Mouse (Mus musculus) hindbrain, embryonic 16.5 days (tissue): ENCODE results near the gene Defb5. TPM values are rescaled to one million over a fixed set of nuclear protein-coding genes. Genes with fewer than 3 reads are reported as not detected.

Experiments
- polyA plus RNA-seq: library from polyadenylated mRNA; unstranded; fragments of >200 nt; fragmentation: Nextera tagmentation; extraction: Ambion mirVana; gene quantifications from 2 replicates; pipeline ENCODE4 v1.2.1, GENCODE M21; 2015

Defb5 gene
- polyA plus RNA-seq, 1 experiment from 2014 or later, result not detected

Other genes with a start within 250 kb of the Defb5 start
- gene Defb38, start 221.0 kb upstream of the Defb5 start, polyA plus RNA-seq, result not detected in 2 replicates
- not detected in 2 replicates for gene Defb39, start 182.8 kb upstream of the Defb5 start, polyA plus RNA-seq
- gene Defb12, start 132.7 kb upstream of the Defb5 start, polyA plus RNA-seq, result not detected in 2 replicates
- gene Defb34, start 123.8 kb upstream of the Defb5 start, polyA plus RNA-seq, result not detected in 2 replicates
- not detected in 2 replicates for gene Gm45826, start 106.8 kb upstream of the Defb5 start, polyA plus RNA-seq
- gene Defb14, start 53.2 kb upstream of the Defb5 start, polyA plus RNA-seq, result not detected in 2 replicates
- gene Defb4, start 48.9 kb upstream of the Defb5 start, polyA plus RNA-seq, result not detected in 2 replicates
- not detected in 2 replicates for gene Defb6, start 22.1 kb upstream of the Defb5 start, polyA plus RNA-seq
- not detected in 2 replicates for gene Defb46, start 7.7 kb upstream of the Defb5 start, polyA plus RNA-seq
- gene Defb3, start 45.8 kb downstream of the Defb5 start, polyA plus RNA-seq, result not detected in 2 replicates
- gene Defb8, start 200.0 kb downstream of the Defb5 start, polyA plus RNA-seq, result not detected in 2 replicates
- gene Defb7, start 247.5 kb downstream of the Defb5 start, polyA plus RNA-seq, result not detected in 2 replicates